Mouse (Mus musculus) limb, embryonic 14.5 days (tissue): ENCODE measurements around the gene Cryba4. TPM values are rescaled to one million over a fixed set of nuclear protein-coding genes. Genes with fewer than 3 reads are reported as not detected.
A peak's percentile ranks its signal among the peaks of the same experiment; 100 is the strongest.

Experiments
- ATAC-seq: fragments of 200-750 bp; cut with Nextera tagmentation; 2 replicates; pipeline ENCODE4 v1.8.0; 2017; ENCODE audit warnings: low read depth, moderate number of reproducible peaks, moderate TSS enrichment; ENCODE audit not compliant: low FRiP score
- DNase-seq: peaks from one replicate; pipeline ENCODE4 v3.0.0-alpha.2; 2015; ENCODE audit warnings: low spot score
- H3K27ac ChIP-seq: fragments of 300-500 bp; sonication (generic); replicated peaks from 2 replicates; pipeline ENCODE4 v1.5.1; 2014; ENCODE audit warnings: low read depth, mild to moderate bottlenecking, low read length, moderate library complexity, mixed read lengths
- H3K27me3 ChIP-seq: fragments of 300-500 bp; sonication (generic); 2 replicates; pipeline ENCODE4 v1.6.1; 2014; ENCODE audit warnings: low read length, mixed read lengths; ENCODE audit not compliant: control insufficient read depth, insufficient read depth
- H3K36me3 ChIP-seq: fragments of 300-500 bp; sonication (generic); 2 replicates; pipeline ENCODE4 v1.6.1; 2014; ENCODE audit warnings: mild to moderate bottlenecking, low read length, moderate library complexity, mixed read lengths; ENCODE audit not compliant: control insufficient read depth, insufficient read depth
- H3K4me1 ChIP-seq: fragments of 300-500 bp; sonication (generic); 2 replicates; pipeline ENCODE4 v1.6.1; 2014; ENCODE audit warnings: antibody characterized with exemption, low read length, mixed read lengths; ENCODE audit not compliant: control insufficient read depth, insufficient read depth
- H3K4me2 ChIP-seq: fragments of 300-500 bp; sonication (generic); replicated peaks from 2 replicates; pipeline ENCODE4 v1.6.1; 2014; ENCODE audit warnings: low read depth, mild to moderate bottlenecking, low read length, moderate library complexity; ENCODE audit not compliant: severe bottlenecking
- H3K4me3 ChIP-seq: fragments of 300-500 bp; sonication (generic); replicated peaks from 2 replicates; pipeline ENCODE4 v1.5.1; 2014; ENCODE audit warnings: low read length
- H3K9ac ChIP-seq: fragments of 300-500 bp; sonication (generic); 2 replicates; pipeline ENCODE4 v1.6.1; 2014; ENCODE audit warnings: mild to moderate bottlenecking, low read depth, low read length, moderate library complexity; ENCODE audit not compliant: severe bottlenecking
- H3K9me3 ChIP-seq: fragments of 300-500 bp; sonication (generic); 2 replicates; pipeline ENCODE4 v1.6.1; 2016; ENCODE audit warnings: low read length; ENCODE audit not compliant: control insufficient read depth
- POLR2A ChIP-seq: fragments of 200-500 bp; IDR thresholded peaks from 2 replicates; pipeline ENCODE4 v1.8.0; 2012; ENCODE audit warnings: inconsistent platforms, mild to moderate bottlenecking, moderate library complexity, borderline replicate concordance; ENCODE audit not compliant: insufficient read depth, insufficient read length; ENCODE audit errors: extremely low read depth
- WGBS: fragments of 180-500 bp; shearing (Covaris S2); extraction: QIAGEN DNeasy Blood & Tissue Kit; methylation state at CpG from one replicate; pipeline ENCODE4 v1.1.7; 2014; 5-methylcytosine and 5-hydroxymethylcytosine counted together
- polyA plus RNA-seq, 2 experiments: library from polyadenylated mRNA; depleted of rRNA in 1 of 2; stranded (reverse) in 1 of 2; unstranded in 1 of 2; fragments of >200 nt; fragmentation: Nextera tagmentation in 1 of 2; extraction: Ambion mirVana in 1 of 2; gene quantifications; 2 replicates each; pipeline versions ENCODE4 v1.2.1 to v1.2.3; 2012 to 2014

The Cryba4 gene
- polyA plus RNA-seq, 2 experiments: 1.2 to 1.8 TPM

DNA sequence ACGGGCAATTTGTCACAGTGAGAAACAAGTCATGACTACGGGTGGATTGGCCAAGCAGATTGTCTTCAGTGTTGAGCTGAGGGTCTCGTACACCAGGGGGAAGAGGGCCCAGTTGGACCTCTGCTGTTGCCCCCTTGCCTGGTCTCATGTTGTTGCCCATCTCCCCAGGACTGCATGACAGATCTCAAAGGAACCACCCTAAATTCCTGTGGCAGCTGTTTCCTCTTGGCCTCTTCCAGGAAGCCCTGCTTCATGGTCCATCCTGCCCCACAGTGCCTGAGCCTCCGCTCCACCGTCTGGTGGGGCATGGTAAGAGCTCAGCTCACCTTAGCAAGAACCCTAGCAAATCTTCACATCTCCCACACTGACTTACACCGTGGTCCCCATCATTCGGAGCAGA, 40.4 kb downstream of the Cryba4 start:
- H3K4me3 ChIP-seq: no peak overlapping the region
- no peak for TF ChIP-seq POLR2A
- no peak overlapping the region for H3K27ac ChIP-seq
- DNase-seq: no peak
- no peak for ATAC-seq
- no peaks in the 10 kb centered on the region for H3K36me3 ChIP-seq
- 75% methylated on average over 7 of the region's 7 CpGs for WGBS
- peaks cover 10% of the 10 kb centered on the region; the same call in 1 of the 2 replicates for H3K4me1 ChIP-seq
- H3K9ac ChIP-seq: no peak overlapping the region
- H3K4me2 ChIP-seq: no peak overlapping the region
- no peaks in the 10 kb centered on the region for H3K9me3 ChIP-seq
- no peaks in the 10 kb centered on the region for H3K27me3 ChIP-seq

DNA sequence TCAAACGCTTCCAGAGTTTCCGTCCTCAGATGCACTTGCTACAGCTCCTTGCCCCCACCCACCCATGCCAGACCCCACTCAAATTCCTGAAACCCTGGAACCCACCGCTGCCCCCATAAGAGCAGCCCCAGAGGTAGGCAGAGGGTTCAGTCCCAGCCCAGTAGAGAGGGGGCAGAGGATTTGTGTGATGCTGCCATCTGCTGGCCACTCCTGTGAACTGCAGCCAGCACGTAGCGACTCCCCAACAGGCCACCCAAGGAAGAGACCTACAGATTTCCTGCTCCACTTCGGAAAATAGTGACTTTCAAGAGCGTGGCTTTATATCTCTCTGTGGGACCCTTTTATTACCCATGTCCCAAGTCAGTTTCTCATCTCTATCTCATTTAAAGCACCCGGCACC, 42.2 kb downstream of the Cryba4 start:
- Histone ChIP-seq H3K27me3 (no peaks in the 10 kb centered on the region), H3K36me3 (no peaks in the 10 kb centered on the region), H3K9ac (no peak overlapping the region), H3K4me2 (no peak overlapping the region), H3K4me3 (no peak overlapping the region), H3K27ac (no peak overlapping the region), H3K9me3 (no peaks in the 10 kb centered on the region), H3K4me1 (peaks cover 9% of the 10 kb centered on the region)
- peak; percentile 55 for DNase-seq
- no peak for TF ChIP-seq POLR2A
- ATAC-seq: no peak
- WGBS: 28% methylated on average over 8 of the region's 8 CpGs

DNA sequence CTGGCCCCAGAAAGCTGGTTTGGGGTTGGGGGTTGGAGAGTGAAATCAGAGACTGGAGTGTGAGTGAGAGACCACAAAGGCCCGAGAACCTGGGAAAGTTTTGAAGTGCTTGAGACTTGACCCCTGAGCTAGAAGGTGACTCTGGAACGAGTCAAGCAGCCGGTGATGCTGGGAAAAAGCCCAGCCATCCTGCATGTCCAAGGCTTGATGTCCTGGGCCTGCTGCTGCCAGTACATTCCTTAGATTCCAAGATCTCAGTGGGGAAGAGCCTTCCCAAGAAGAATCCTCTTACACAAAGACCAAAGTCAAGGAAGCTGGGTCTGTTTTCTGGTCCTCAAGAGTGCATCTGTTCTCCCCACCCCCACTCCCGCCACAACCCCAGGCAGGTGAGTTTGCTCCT, 44.0 kb downstream of the Cryba4 start:
- no peak overlapping the region for H3K9ac ChIP-seq
- no peak overlapping the region for H3K27ac ChIP-seq

DNA sequence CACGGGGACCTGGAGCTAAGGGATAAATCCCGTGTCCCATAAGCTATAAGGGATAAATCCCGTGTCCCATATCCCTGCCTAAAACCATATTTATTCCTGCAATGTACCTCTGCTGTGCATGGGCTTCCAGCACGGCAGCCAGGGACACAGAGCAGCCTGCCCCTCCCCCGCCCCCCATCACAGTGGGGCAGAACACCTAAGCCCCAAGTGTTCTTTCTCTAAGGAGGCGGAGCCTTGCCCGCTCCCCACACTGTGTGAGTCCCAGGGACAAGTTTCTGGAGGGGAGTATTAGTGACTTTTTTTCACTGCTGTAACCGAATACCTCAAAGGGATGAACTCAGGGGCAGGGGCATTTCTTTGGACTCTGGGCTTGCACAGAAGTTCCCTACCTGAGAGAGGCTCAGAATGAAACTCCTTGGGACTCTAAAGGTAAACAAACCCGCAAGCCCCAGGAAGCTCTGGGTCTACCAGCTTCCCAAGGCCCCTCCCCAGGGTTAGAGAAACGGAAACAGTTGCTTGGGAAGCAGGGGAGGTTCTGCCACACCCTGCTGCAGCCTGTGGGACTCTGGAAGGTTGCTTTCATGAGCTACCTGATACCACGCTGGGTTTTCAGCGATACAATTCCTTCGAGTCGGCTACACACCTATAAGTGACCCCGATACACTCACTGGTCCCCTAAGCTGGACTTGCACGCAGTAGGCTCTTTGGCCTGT, 45.6 kb downstream of the Cryba4 start:
- ATAC-seq (no peak), DNase-seq (no peak)
- Histone ChIP-seq H3K4me2 (no peak overlapping the region), H3K4me3 (no peak overlapping the region), H3K27ac (no peak overlapping the region), H3K9ac (no peak overlapping the region), H3K36me3 (no peaks in the 10 kb centered on the region), H3K4me1 (peaks cover 8% of the 10 kb centered on the region), H3K27me3 (no peaks in the 10 kb centered on the region), H3K9me3 (no peaks in the 10 kb centered on the region)
- TF ChIP-seq POLR2A: no peak
- WGBS: 20% methylated on average over 16 of the region's 16 CpGs

More for the DNA sequence above, 44.0 kb downstream of the Cryba4 start:
- H3K4me1 ChIP-seq: peaks cover 8% of the 10 kb centered on the region
- TF ChIP-seq POLR2A: no peak
- WGBS: 33% methylated on average over 4 of the region's 4 CpGs
- no peaks in the 10 kb centered on the region for H3K36me3 ChIP-seq
- H3K4me3 ChIP-seq: no peak overlapping the region
- DNase-seq (no peak), ATAC-seq (no peak)
- H3K4me2 ChIP-seq: no peak overlapping the region
- H3K9me3 ChIP-seq: no peaks in the 10 kb centered on the region
- H3K27me3 ChIP-seq: no peaks in the 10 kb centered on the region

DNA sequence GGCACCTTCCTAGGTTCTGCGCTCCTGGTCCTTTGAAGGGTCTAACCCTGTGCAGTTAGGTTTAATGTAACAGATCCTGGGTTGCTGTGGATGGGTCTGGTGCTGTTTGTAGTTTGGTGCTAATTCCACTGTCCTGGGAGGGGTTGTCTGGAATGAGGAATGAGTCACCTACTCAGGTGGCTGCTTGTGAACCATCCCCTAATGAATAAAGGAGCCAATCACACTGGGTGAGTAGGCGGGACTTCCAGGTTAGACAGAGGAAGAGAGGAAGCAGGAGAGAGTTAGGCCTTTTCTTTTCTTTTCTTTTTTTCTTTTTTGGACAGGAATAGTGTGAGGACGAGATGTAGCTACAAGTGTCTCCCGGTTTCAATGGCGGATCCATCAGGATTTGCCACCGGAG, 52.7 kb downstream of the Cryba4 start:
- Histone ChIP-seq H3K4me3 (no peak overlapping the region), H3K9ac (no peak overlapping the region), H3K27ac (no peak overlapping the region), H3K36me3 (no peaks in the 10 kb centered on the region), H3K4me1 (no peaks in the 10 kb centered on the region), H3K4me2 (no peak overlapping the region), H3K27me3 (no peaks in the 10 kb centered on the region), H3K9me3 (no peaks in the 10 kb centered on the region)
- WGBS: 89% methylated on average over 6 of the region's 6 CpGs
- ATAC-seq: no peak
- DNase-seq: no peak
- TF ChIP-seq POLR2A: no peak

Other genes starting within 250 kb of the Cryba4 start
- 0.50 and 0.54 TPM in 2 replicates for gene Crybb1, start 3.3 kb upstream of the Cryba4 start, polyA plus RNA-seq (2012; rRNA removed)
- gene Crybb1, start 3.3 kb upstream of the Cryba4 start, polyA plus RNA-seq (2014; fragmentation: Nextera tagmentation; extraction: Ambion mirVana): 1.9 and 2.2 TPM in 2 replicates
- gene Tpst2, start 24.2 kb upstream of the Cryba4 start, polyA plus RNA-seq (2012; rRNA removed): 37.0 and 41.4 TPM in 2 replicates
- gene Tpst2, start 24.2 kb upstream of the Cryba4 start, polyA plus RNA-seq (2014; fragmentation: Nextera tagmentation; extraction: Ambion mirVana): 39.7 and 46.5 TPM in 2 replicates
- gene Tfip11, start 73.8 kb upstream of the Cryba4 start, polyA plus RNA-seq (2012; rRNA removed): 33.4 and 35.2 TPM in 2 replicates
- gene Tfip11, start 73.8 kb upstream of the Cryba4 start, polyA plus RNA-seq (2014; fragmentation: Nextera tagmentation; extraction: Ambion mirVana): 23.1 and 25.9 TPM in 2 replicates
- 60.7 and 72.0 TPM in 2 replicates for gene Srrd, start 90.5 kb upstream of the Cryba4 start, polyA plus RNA-seq (2012; rRNA removed)
- 43.7 and 46.6 TPM in 2 replicates for gene Srrd, start 90.5 kb upstream of the Cryba4 start, polyA plus RNA-seq (2014; fragmentation: Nextera tagmentation; extraction: Ambion mirVana)
- 52.5 and 72.0 TPM in 2 replicates for gene Hps4, start 90.6 kb upstream of the Cryba4 start, polyA plus RNA-seq (2012; rRNA removed)
- 28.0 and 31.9 TPM in 2 replicates for gene Hps4, start 90.6 kb upstream of the Cryba4 start, polyA plus RNA-seq (2014; fragmentation: Nextera tagmentation; extraction: Ambion mirVana)
- not detected in 2 replicates for gene Gm6583, start 103.5 kb upstream of the Cryba4 start, polyA plus RNA-seq (2012; rRNA removed)
- gene Gm6583, start 103.5 kb upstream of the Cryba4 start, polyA plus RNA-seq (2014; fragmentation: Nextera tagmentation; extraction: Ambion mirVana): 0.08 and 0.22 TPM in 2 replicates
- gene Asphd2, start 142.3 kb upstream of the Cryba4 start, polyA plus RNA-seq (2012; rRNA removed): 23.1 and 36.8 TPM in 2 replicates
- gene Asphd2, start 142.3 kb upstream of the Cryba4 start, polyA plus RNA-seq (2014; fragmentation: Nextera tagmentation; extraction: Ambion mirVana): 25.9 and 26.1 TPM in 2 replicates
- not detected in 2 replicates for gene Gm6588, start 196.9 kb upstream of the Cryba4 start, polyA plus RNA-seq (2012; rRNA removed)
- gene Gm6588, start 196.9 kb upstream of the Cryba4 start, polyA plus RNA-seq (2014; fragmentation: Nextera tagmentation; extraction: Ambion mirVana): not detected in 2 replicates